Mouse (Mus musculus): ENCODE results near the gene Tdo2. TPM values are rescaled to one million over a fixed set of nuclear protein-coding genes. Genes with fewer than 3 reads are reported as not detected.

Tdo2 gene
- polyA plus RNA-seq, 1 experiment from 2014 or later: 3.1 TPM

- Histone ChIP-seq H3K4me2 (no peak overlapping the region), H3K27ac (ENCODE audit: low read depth) (no peak overlapping the region), H3K4me3 (ENCODE audit: low read depth, low read length) (no peak overlapping the region), H3K9ac (no peak overlapping the region), H3K27me3 (ENCODE audit: insufficient read depth, low read length) (no peaks in the 10 kb centered on the region), H3K36me3 (ENCODE audit: insufficient read depth) (no peaks in the 10 kb centered on the region), H3K9me3 (ENCODE audit: low read depth, low read length) (no peaks in the 10 kb centered on the region), H3K4me1 (ENCODE audit: insufficient read depth) (no peaks in the 10 kb centered on the region)
- ATAC-seq (ENCODE audit: insufficient read depth): 0 out of 2 replicates have a peak, but pooled peaks have one; percentile 31
- peak; percentile 14 for DNase-seq
- 53% methylated on average over 5 of the region's 5 CpGs for WGBS
- TF ChIP-seq CTCF (IDR thresholded peaks at IDR 0.05; ENCODE audit: low read depth): no peak
These were observed 5.6 kb upstream of the Tdo2 start for GRCm38 (mm10) chr3:81981576-81981975.

- H3K4me3 ChIP-seq (ENCODE audit: low read depth, low read length): no peak overlapping the region
- H3K9ac ChIP-seq: no peak overlapping the region
- ATAC-seq (ENCODE audit: insufficient read depth) (peak; percentile 44; the same call in 1 of the 2 replicates), DNase-seq (peak; percentile 26)
- no peaks in the 10 kb centered on the region for H3K9me3 ChIP-seq (ENCODE audit: low read depth, low read length)
- no peaks in the 10 kb centered on the region for H3K27me3 ChIP-seq (ENCODE audit: insufficient read depth, low read length)
- H3K4me1 ChIP-seq (ENCODE audit: insufficient read depth): no peaks in the 10 kb centered on the region
- H3K4me2 ChIP-seq: no peak overlapping the region
- TF ChIP-seq CTCF (IDR thresholded peaks at IDR 0.05; ENCODE audit: low read depth): no peak
- H3K27ac ChIP-seq (ENCODE audit: low read depth): 0 out of 2 replicates have a peak overlapping the region, but pooled peaks have one; percentile 24
- H3K36me3 ChIP-seq (ENCODE audit: insufficient read depth): no peaks in the 10 kb centered on the region
- WGBS: 35% methylated on average over 4 of the region's 4 CpGs
These were observed 395 bp downstream of the Tdo2 start for GRCm38 (mm10) chr3:81975607-81976006.

- Histone ChIP-seq H3K4me1 (ENCODE audit: insufficient read depth) (no peaks in the 10 kb centered on the region), H3K9me3 (ENCODE audit: low read depth, low read length) (no peaks in the 10 kb centered on the region), H3K4me2 (no peak overlapping the region), H3K27ac (ENCODE audit: low read depth) (no peak overlapping the region), H3K4me3 (ENCODE audit: low read depth, low read length) (no peak overlapping the region), H3K36me3 (ENCODE audit: insufficient read depth) (no peaks in the 10 kb centered on the region), H3K27me3 (ENCODE audit: insufficient read depth, low read length) (no peaks in the 10 kb centered on the region), H3K9ac (no peak overlapping the region)
- DNase-seq (no peak), ATAC-seq (ENCODE audit: insufficient read depth) (no peak)
- TF ChIP-seq CTCF (IDR thresholded peaks at IDR 0.05; ENCODE audit: low read depth): no peak
- WGBS: 63% methylated on average over 3 of the region's 3 CpGs
These were observed 11.4 kb downstream of the Tdo2 start for GRCm38 (mm10) chr3:81964596-81964995.

DNA sequence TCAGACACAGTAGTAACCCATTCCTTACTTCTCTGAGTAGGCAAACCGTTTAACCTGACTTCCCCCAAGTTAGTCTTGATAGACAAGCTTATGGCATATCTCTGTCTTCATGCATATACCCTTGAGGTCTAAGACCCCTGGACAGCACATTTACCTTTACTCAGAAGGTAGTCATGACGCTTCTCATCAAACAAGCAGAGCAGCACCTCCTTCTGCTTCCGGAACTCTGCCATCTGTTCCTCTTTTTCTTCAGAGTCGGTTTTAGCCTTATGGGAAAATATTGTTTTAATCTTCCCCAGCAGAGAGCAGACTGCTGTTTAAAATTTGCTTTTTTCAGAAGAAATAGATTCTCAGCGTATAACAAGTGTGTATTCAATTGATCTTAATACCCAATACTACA is 12.2 kb downstream of the Tdo2 start:
- no peak overlapping the region for H3K4me2 ChIP-seq
- ATAC-seq (ENCODE audit: insufficient read depth): no peak
- H3K9ac ChIP-seq: no peak overlapping the region
- TF ChIP-seq CTCF (IDR thresholded peaks at IDR 0.05; ENCODE audit: low read depth): no peak
- no peaks in the 10 kb centered on the region for H3K27me3 ChIP-seq (ENCODE audit: insufficient read depth, low read length)
- H3K27ac ChIP-seq (ENCODE audit: low read depth): no peak overlapping the region
- no peaks in the 10 kb centered on the region for H3K9me3 ChIP-seq (ENCODE audit: low read depth, low read length)
- no peaks in the 10 kb centered on the region for H3K36me3 ChIP-seq (ENCODE audit: insufficient read depth)
- DNase-seq: no peak
- WGBS: 77% methylated on average over 5 of the region's 5 CpGs
- H3K4me3 ChIP-seq (ENCODE audit: low read depth, low read length): no peak overlapping the region
- H3K4me1 ChIP-seq (ENCODE audit: insufficient read depth): no peaks in the 10 kb centered on the region

GRCm38 (mm10) chr3:81961336-81961735 is 14.7 kb downstream of the Tdo2 start:
- ATAC-seq (ENCODE audit: insufficient read depth) (no peak), DNase-seq (no peak)
- H3K27ac ChIP-seq (ENCODE audit: low read depth): no peak overlapping the region
- H3K36me3 ChIP-seq (ENCODE audit: insufficient read depth): no peaks in the 10 kb centered on the region
- H3K4me2 ChIP-seq: no peak overlapping the region
- no peak for TF ChIP-seq CTCF (IDR thresholded peaks at IDR 0.05; ENCODE audit: low read depth)
- H3K9me3 ChIP-seq (ENCODE audit: low read depth, low read length): no peaks in the 10 kb centered on the region
- H3K4me3 ChIP-seq (ENCODE audit: low read depth, low read length): no peak overlapping the region
- no peaks in the 10 kb centered on the region for H3K4me1 ChIP-seq (ENCODE audit: insufficient read depth)
- H3K9ac ChIP-seq: no peak overlapping the region
- no peaks in the 10 kb centered on the region for H3K27me3 ChIP-seq (ENCODE audit: insufficient read depth, low read length)
- 79% methylated on average over 5 of the region's 5 CpGs for WGBS

GRCm38 (mm10) chr3:81957484-81957883 is 18.5 kb downstream of the Tdo2 start:
- TF ChIP-seq CTCF (IDR thresholded peaks at IDR 0.05; ENCODE audit: low read depth): no peak
- no peaks in the 10 kb centered on the region for H3K4me1 ChIP-seq (ENCODE audit: insufficient read depth)
- no peak overlapping the region for H3K27ac ChIP-seq (ENCODE audit: low read depth)

DNA sequence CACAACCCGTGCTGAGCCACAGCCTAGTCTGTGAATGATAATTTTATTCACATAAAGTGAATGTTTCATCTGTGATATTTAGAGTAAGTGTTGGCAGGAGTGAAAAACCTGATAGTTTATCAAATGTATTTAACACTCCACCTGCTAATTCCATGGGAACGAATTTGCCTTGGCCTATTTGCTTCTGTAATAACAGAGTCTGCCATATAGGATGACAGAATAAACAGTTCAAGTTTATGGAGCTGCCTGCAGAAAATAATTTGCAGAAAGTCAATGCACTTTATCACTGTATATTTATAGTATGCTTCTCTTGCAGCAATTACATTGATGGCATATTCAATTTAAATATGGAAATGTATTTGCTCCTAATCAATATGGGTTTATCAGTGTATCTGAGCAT is 24.2 kb downstream of the Tdo2 start:
- H3K27ac ChIP-seq (ENCODE audit: low read depth): no peak overlapping the region
- no peaks in the 10 kb centered on the region for H3K4me1 ChIP-seq (ENCODE audit: insufficient read depth)
- H3K27me3 ChIP-seq (ENCODE audit: insufficient read depth, low read length): no peaks in the 10 kb centered on the region
- TF ChIP-seq CTCF (IDR thresholded peaks at IDR 0.05; ENCODE audit: low read depth): no peak
- H3K4me3 ChIP-seq (ENCODE audit: low read depth, low read length): no peak overlapping the region
- no peaks in the 10 kb centered on the region for H3K36me3 ChIP-seq (ENCODE audit: insufficient read depth)
- WGBS: 62% methylated on average over 2 of the region's 2 CpGs
- no peak overlapping the region for H3K4me2 ChIP-seq
- DNase-seq: no peak
- no peak overlapping the region for H3K9ac ChIP-seq
- no peak for ATAC-seq (ENCODE audit: insufficient read depth)
- no peaks in the 10 kb centered on the region for H3K9me3 ChIP-seq (ENCODE audit: low read depth, low read length)

More at GRCm38 (mm10) chr3:81957484-81957883, 18.5 kb downstream of the Tdo2 start:
- H3K9ac ChIP-seq: no peak overlapping the region
- ATAC-seq (ENCODE audit: insufficient read depth): no peak
- no peaks in the 10 kb centered on the region for H3K27me3 ChIP-seq (ENCODE audit: insufficient read depth, low read length)
- no peak overlapping the region for H3K4me3 ChIP-seq (ENCODE audit: low read depth, low read length)
- H3K4me2 ChIP-seq: no peak overlapping the region
- WGBS: 87% methylated on average over 5 of the region's 5 CpGs
- no peak for DNase-seq
- H3K36me3 ChIP-seq (ENCODE audit: insufficient read depth): no peaks in the 10 kb centered on the region
- H3K9me3 ChIP-seq (ENCODE audit: low read depth, low read length): no peaks in the 10 kb centered on the region

- no peak for TF ChIP-seq CTCF (IDR thresholded peaks at IDR 0.05; ENCODE audit: low read depth)
- H3K27ac ChIP-seq (ENCODE audit: low read depth): no peak overlapping the region
- H3K36me3 ChIP-seq (ENCODE audit: insufficient read depth): no peaks in the 10 kb centered on the region
- H3K9me3 ChIP-seq (ENCODE audit: low read depth, low read length): no peaks in the 10 kb centered on the region
- H3K27me3 ChIP-seq (ENCODE audit: insufficient read depth, low read length): no peaks in the 10 kb centered on the region
- no peak overlapping the region for H3K9ac ChIP-seq
- 78% methylated on average over 1 of the region's 1 CpGs for WGBS
- DNase-seq (no peak), ATAC-seq (ENCODE audit: insufficient read depth) (no peak)
- no peak overlapping the region for H3K4me3 ChIP-seq (ENCODE audit: low read depth, low read length)
- no peak overlapping the region for H3K4me2 ChIP-seq
- no peaks in the 10 kb centered on the region for H3K4me1 ChIP-seq (ENCODE audit: insufficient read depth)
These were observed 27.0 kb downstream of the Tdo2 start for GRCm38 (mm10) chr3:81949048-81949447.
